Mouse (Mus musculus) liver, embryonic 16.5 days (tissue): ENCODE results near the gene Tchh. TPM values are rescaled to one million over a fixed set of nuclear protein-coding genes. Genes with fewer than 3 reads are reported as not detected.
"Not testable (repeated sequence)": the region's sequence is repeated elsewhere in the genome, so short reads cannot be mapped to it uniquely, and the experiment has no call there.

Experiments
- ATAC-seq: fragments of 200-750 bp; cut with Nextera tagmentation; 2 replicates; pipeline ENCODE4 v1.8.0; 2017; ENCODE audit warnings: low read depth, mild to moderate bottlenecking, moderate number of reproducible peaks, moderate library complexity
- H3K27ac ChIP-seq: fragments of 300-500 bp; sonication (generic); 2 replicates; pipeline ENCODE4 v1.5.1; 2014; ENCODE audit warnings: mild to moderate bottlenecking, low read length
- H3K27me3 ChIP-seq: fragments of 300-500 bp; sonication (generic); 2 replicates; pipeline ENCODE4 v1.6.1; 2014; ENCODE audit warnings: low read depth, low read length, mixed read lengths; ENCODE audit not compliant: control insufficient read depth, insufficient read depth
- H3K36me3 ChIP-seq: fragments of 300-500 bp; sonication (generic); 2 replicates; pipeline ENCODE4 v1.6.1; 2014; ENCODE audit warnings: mild to moderate bottlenecking; ENCODE audit not compliant: control insufficient read depth, insufficient read depth
- H3K4me1 ChIP-seq: fragments of 300-500 bp; sonication (generic); 2 replicates; pipeline ENCODE4 v1.6.1; 2014; ENCODE audit warnings: low read depth, low read length, mixed read lengths; ENCODE audit not compliant: control insufficient read depth
- H3K4me2 ChIP-seq: fragments of 300-500 bp; sonication (generic); 2 replicates; pipeline ENCODE4 v1.6.1; 2014; ENCODE audit warnings: low read depth, low read length, mixed read lengths
- H3K4me3 ChIP-seq: fragments of 300-500 bp; sonication (generic); 2 replicates; pipeline ENCODE4 v1.5.1; 2014; ENCODE audit warnings: low read depth, mild to moderate bottlenecking, low read length
- H3K9ac ChIP-seq: fragments of 300-500 bp; sonication (generic); 2 replicates; pipeline ENCODE4 v1.6.1; 2014; ENCODE audit warnings: low read depth, low read length
- H3K9me3 ChIP-seq: fragments of 300-500 bp; sonication (generic); replicated peaks from 2 replicates; pipeline ENCODE4 v1.6.1; 2016; ENCODE audit warnings: low read length; ENCODE audit not compliant: control insufficient read depth
- WGBS: fragments of 180-500 bp; shearing (Covaris S2); extraction: QIAGEN DNeasy Blood & Tissue Kit; methylation state at CpG from one replicate; pipeline ENCODE4 v1.1.7; 2014; ENCODE audit not compliant: insufficient replicate concordance; 5-methylcytosine and 5-hydroxymethylcytosine counted together
- polyA plus RNA-seq: library from polyadenylated mRNA; unstranded; fragments of >200 nt; fragmentation: Nextera tagmentation; extraction: Ambion mirVana; gene quantifications from 2 replicates; pipeline ENCODE4 v1.2.1, GENCODE M21; 2015

Tchh gene
- polyA plus RNA-seq, 1 experiment from 2014 or later = 0.05 TPM

DNA sequence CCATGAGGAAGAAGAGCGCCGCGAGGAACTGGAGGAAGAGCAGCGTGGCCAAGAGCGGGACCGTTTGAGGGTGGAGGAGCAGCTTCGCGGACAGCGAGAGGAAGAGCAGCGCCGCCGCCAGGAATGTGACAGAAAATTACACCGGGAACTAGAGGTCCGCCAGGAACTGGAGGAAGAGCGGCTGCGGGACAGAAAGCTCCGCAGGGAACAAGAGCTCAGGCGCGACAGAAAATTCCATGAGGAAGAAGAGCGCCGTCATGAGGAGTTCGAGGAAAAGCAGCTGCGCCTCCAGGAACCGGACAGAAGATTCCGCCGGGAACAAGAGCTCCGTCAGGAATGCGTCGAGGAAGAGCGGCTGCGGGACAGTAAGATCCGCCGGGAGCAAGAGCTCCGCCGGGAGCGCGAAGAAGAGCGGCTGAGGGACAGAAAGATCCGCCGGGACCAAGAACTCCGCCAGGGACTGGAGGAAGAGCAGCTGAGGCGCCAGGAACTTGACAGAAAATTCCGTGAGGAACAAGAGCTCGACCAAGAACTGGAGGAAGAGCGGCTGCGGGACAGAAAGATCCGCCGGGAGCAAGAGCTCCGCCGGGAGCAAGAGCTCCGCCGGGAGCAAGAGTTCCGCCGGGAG lies 4.1 kb downstream of the Tchh start:
- Histone ChIP-seq H3K4me1 (peaks cover 4% of the 10 kb centered on the region), H3K36me3 (no peaks in the 10 kb centered on the region), H3K4me3 (peak overlapping the region; percentile 50), H3K4me2 (peak overlapping the region; percentile 64), H3K27me3 (peaks cover 54% of the 10 kb centered on the region), H3K9ac (no peak overlapping the region), H3K9me3 (no peaks in the 10 kb centered on the region), H3K27ac (no peak overlapping the region)
- under 1% methylated on average over 54 of the region's 54 CpGs for WGBS
- no peak for ATAC-seq

DNA sequence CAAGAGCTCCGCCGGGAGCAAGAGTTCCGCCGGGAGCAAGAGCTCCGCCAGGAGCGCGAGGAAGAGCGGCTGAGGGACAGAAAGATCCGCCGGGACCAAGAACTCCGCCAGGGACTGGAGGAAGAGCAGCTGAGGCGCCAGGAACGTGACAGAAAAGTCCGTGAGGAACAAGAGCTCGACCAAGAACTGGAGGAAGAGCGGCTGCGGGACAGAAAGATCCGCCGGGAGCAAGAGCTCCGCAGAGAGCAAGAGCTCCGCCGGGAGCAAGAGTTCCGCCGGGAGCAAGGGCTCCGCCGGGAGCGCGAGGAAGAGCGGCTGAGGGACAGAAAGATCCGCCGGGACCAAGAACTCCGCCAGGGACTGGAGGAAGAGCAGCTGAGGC lies 4.6 kb downstream of the Tchh start:
- H3K36me3 ChIP-seq, H3K9me3 ChIP-seq, ATAC-seq, H3K4me1 ChIP-seq, H3K9ac ChIP-seq, H3K27ac ChIP-seq: not testable (repeated sequence)
- H3K27me3 ChIP-seq = peaks cover 58% of the 10 kb centered on the region
- WGBS = 2% methylated on average over 32 of the region's 32 CpGs
- peak overlapping the region; percentile 50 for H3K4me3 ChIP-seq
- H3K4me2 ChIP-seq = peak overlapping the region; percentile 64

DNA sequence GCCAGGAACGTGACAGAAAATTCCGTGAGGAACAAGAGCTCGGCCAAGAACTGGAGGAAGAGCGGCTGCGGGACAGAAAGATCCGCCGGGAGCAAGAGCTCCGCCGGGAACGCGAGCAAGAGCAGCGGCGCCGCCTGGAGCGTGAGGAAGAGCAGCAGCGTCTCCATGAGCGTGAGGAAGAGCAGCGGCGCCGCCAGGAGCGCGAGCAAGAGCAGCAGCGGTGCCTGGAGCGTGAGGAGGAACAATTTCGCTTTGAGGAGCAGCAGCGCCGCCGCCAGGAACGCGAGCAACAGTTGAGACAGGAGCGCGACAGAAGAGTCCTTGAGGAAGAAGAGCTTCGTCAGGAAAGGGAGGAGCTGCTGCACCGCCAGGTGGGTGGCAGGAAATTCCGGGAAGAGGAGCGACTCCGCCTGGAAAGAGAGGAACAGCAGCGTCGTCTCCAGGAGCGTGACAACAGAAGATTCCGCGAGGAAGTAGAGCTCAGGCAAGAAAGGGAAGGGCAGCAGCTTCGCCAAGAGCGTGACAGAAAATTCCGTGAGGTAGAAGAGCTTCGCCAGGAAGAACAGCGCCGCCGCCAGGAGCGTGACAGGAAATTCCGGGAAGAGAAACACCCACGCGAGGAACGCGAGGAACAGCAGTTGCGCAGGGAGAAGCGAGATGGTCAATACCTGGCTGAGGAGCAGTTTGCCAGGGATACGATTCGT lies 5.2 kb downstream of the Tchh start:
- peak overlapping the region; percentile 50 for H3K4me3 ChIP-seq
- peaks cover 56% of the 10 kb centered on the region for H3K27me3 ChIP-seq
- peak overlapping the region; percentile 64 for H3K4me2 ChIP-seq
- under 1% methylated on average over 59 of the region's 59 CpGs for WGBS
- H3K36me3 ChIP-seq = no peaks in the 10 kb centered on the region
- no peak overlapping the region for H3K9ac ChIP-seq
- no peaks in the 10 kb centered on the region for H3K9me3 ChIP-seq
- ATAC-seq = no peak
- H3K27ac ChIP-seq = no peak overlapping the region
- peaks cover 4% of the 10 kb centered on the region for H3K4me1 ChIP-seq

DNA sequence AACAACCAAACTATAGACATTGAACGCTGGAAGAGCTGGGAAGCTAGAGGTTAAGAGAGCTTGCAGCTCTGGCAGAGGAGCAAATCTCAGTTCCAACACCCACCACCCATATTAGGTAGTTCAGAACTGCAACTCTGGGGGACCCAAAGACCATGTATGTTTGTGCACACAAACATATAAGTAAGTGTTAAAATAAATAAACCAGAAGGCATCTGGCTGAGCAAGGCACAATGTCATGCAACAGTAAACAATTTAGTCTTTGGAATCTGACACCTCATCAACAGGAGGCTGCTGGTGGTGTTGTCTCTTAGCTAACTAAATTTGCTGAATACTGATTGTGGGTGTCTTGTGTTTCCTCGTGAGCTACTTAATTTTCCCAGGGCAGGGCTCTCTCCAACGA lies 24.4 kb downstream of the Tchh start:
- Histone ChIP-seq H3K27ac (no peak overlapping the region), H3K27me3 (no peaks in the 10 kb centered on the region), H3K4me2 (no peak overlapping the region), H3K4me1 (no peaks in the 10 kb centered on the region), H3K9me3 (no peaks in the 10 kb centered on the region), H3K36me3 (no peaks in the 10 kb centered on the region), H3K9ac (no peak overlapping the region), H3K4me3 (no peak overlapping the region)
- no peak for ATAC-seq
- WGBS = 38% methylated on average over 3 of the region's 3 CpGs

DNA sequence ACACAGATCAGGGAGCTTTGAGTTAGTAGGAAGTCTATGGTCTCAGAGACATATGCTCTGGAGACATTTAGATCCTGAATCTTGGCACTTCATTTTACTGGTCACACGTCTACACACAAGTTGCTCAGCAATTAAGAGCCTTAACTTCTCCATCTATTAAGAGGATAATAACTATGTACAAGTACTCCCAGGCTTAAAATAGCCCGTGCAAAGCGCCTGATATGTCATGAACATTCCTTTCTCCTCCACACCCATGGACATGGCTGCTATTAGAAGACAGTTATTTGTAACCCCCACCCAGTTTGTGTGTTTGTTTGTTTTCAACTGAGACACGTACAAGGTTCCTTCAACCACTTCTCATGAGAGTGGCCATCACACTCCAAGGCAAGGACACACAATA lies 25.0 kb downstream of the Tchh start:
- ATAC-seq = no peak
- Histone ChIP-seq H3K9me3 (no peaks in the 10 kb centered on the region), H3K36me3 (no peaks in the 10 kb centered on the region), H3K9ac (no peak overlapping the region), H3K4me1 (no peaks in the 10 kb centered on the region), H3K27me3 (no peaks in the 10 kb centered on the region), H3K27ac (no peak overlapping the region), H3K4me2 (no peak overlapping the region), H3K4me3 (no peak overlapping the region)
- WGBS = 62% methylated on average over 4 of the region's 4 CpGs

DNA sequence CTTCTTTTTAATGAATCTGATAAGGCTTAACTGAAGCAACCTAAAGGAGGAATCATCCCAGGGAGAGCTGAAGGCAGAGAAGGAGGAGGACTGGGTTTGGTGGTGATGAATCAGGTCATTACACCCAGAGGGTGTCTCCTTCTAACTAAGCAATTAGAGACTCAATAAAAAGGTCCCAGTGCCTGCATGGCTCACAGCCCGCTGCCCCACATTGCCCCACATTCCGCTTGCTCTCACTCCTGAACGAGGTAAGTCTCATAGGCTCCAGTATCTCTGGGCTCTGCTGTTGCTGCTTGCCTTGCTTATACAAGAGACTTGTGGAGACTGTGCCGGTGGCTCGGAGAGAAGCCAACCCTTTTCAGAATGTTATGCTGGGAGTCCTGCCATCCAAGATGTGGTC lies 26.4 kb downstream of the Tchh start, which contains the start of gene Tchhl1:
Gene Tchhl1, plus strand, starts transcription at position 194 of the 400 bp plus-strand sequence.
- no peak within 1 kb of the TSS for H3K9ac ChIP-seq
- H3K27ac ChIP-seq = no peak within 1 kb of the TSS
- H3K27me3 ChIP-seq = no peaks in the 10 kb centered on the region
- H3K4me3 ChIP-seq = no peak within 1 kb of the TSS
- no peak for ATAC-seq
- no peaks in the 10 kb centered on the region for H3K36me3 ChIP-seq
- 44% methylated on average over 5 of the region's 5 CpGs for WGBS
- H3K9me3 ChIP-seq = no peaks in the 10 kb centered on the region
- no peaks in the 10 kb centered on the region for H3K4me1 ChIP-seq
- H3K4me2 ChIP-seq = no peak within 1 kb of the TSS

DNA sequence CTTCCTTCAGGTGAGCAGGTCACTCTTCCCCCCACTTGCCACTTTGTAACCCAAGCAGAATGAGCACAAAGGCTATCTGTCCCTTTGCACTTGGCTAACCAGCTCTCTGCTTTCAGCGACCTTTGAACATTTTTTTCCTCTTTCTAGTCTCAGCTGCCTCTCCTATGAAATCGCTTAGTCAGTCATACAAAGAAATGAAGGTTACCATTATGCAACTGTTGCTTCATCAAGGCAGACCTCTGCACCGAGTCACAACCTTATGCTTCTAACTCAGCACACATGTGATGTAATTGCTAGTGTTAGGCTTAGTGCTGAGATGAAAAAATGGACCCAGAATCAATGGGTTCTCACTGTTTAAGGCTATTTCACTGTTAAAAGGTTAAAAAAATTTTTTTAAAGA lies 27.5 kb downstream of the Tchh start:
- no peaks in the 10 kb centered on the region for H3K27me3 ChIP-seq
- no peaks in the 10 kb centered on the region for H3K9me3 ChIP-seq
- WGBS = 38% methylated on average over 3 of the region's 3 CpGs
- H3K27ac ChIP-seq = no peak overlapping the region
- peak; percentile 89 for ATAC-seq
- H3K4me3 ChIP-seq = no peak overlapping the region
- H3K36me3 ChIP-seq = no peaks in the 10 kb centered on the region
- no peaks in the 10 kb centered on the region for H3K4me1 ChIP-seq
- H3K9ac ChIP-seq = no peak overlapping the region
- no peak overlapping the region for H3K4me2 ChIP-seq

DNA sequence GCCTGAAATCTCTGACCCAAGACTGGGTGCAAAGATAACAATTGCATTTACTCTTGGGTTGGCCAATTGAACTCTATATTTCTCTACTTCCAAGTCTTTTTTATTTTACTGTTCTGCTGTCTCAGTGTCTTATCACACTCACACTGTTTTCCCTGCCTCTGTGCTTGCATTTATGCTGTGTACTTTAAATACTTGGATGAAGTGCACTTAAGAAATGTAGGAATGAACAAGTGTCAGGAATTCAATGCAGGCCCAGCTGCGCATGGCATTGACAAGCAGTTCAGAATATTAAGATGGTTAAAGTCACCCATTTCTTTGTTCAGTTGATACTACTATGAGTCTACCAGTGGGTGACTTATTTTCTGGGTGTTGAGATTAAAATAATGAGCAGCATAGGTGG lies 37.9 kb downstream of the Tchh start:
- Histone ChIP-seq H3K4me2 (no peak overlapping the region), H3K27me3 (no peaks in the 10 kb centered on the region), H3K4me3 (no peak overlapping the region), H3K27ac (no peak overlapping the region), H3K36me3 (no peaks in the 10 kb centered on the region), H3K4me1 (no peaks in the 10 kb centered on the region), H3K9me3 (no peaks in the 10 kb centered on the region), H3K9ac (no peak overlapping the region)
- WGBS = 82% methylated on average over 1 of the region's 1 CpGs
- ATAC-seq = no peak

DNA sequence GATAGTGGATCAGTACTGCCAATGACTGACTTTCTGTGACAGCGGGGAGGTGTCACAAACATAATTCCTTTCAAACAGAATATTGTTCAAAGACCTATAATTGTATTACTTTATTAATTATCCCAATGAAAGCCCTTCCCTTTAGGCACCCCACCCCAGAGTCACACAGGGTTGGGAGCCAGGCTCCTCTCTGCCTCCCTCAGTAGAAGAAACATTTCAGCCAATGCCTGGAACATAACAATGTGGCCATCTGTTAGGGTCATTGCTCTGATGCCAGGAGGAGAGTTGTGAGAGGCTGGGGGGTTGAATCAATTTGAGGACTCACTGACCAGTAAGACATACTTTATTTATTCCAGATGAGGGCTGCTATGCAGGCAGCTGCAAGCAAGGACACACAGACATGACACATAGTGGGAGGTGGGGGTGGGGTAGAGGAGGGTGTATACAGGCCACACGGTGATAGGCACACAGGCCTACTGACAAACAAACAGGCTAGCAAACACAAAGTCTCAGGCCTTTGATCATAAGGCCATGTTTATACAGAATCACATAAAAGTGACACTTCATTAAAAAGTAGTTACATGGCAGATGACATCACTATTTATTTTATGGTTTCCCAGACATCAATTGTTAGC lies 40.0 kb downstream of the Tchh start:
- H3K36me3 ChIP-seq = no peaks in the 10 kb centered on the region
- H3K27me3 ChIP-seq = no peaks in the 10 kb centered on the region
- no peak overlapping the region for H3K27ac ChIP-seq
- no peak overlapping the region for H3K9ac ChIP-seq
- no peak for ATAC-seq
- no peak overlapping the region for H3K4me3 ChIP-seq
- WGBS = 60% methylated on average over 2 of the region's 2 CpGs
- H3K9me3 ChIP-seq = no peaks in the 10 kb centered on the region
- H3K4me2 ChIP-seq = no peak overlapping the region
- H3K4me1 ChIP-seq = no peaks in the 10 kb centered on the region
